Mouse (Mus musculus): ENCODE measurements around the gene Iqgap1. TPM values are rescaled to one million over a fixed set of nuclear protein-coding genes. Genes with fewer than 3 reads are reported as not detected.

The Iqgap1 gene
- total RNA-seq, 2 experiments from 2014 or later: 28.8 to 37.8 TPM

DNA sequence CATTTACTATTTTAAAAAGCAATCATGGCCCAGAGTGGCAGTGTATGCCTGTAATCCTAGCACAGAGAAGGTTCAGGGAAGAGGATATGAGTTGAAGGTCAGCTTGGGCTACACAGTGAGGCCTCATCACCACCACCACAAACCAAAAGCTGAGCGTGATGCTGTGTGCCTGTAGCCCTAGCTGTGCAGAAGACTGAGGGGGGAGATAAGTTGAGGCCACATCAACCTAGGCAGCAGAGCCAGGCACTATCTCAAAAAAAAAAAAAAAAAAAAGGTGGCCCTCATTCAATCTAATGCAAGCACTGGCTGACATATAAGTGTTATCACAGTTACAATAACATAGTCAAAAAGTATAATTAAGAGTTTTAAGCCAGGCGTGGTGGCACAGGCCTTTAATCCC lies 106.7 kb downstream of the Iqgap1 start:
- DNase-seq (ENCODE audit: low spot score in 2 of 2): no peak

DNA sequence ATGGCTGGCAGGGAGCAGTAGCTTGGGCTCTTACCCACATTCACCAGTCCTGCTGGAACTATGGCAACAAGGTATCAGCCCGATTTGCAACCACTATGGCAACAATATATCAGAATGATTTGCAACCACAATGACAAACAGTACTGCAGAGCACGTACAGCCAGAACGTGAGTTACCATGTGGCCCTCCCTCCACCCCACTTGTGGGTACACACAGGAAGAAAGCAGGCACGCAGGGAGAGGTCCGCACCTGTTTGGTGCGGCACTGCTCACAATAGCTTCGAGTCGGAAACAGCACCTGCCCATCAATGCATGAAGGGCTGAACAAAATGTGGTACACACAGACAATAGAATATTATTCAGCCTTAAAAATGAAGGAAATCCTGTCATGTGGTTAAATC lies 107.3 kb downstream of the Iqgap1 start:
- DNase-seq (ENCODE audit: low spot score in 2 of 2): no peak

DNA sequence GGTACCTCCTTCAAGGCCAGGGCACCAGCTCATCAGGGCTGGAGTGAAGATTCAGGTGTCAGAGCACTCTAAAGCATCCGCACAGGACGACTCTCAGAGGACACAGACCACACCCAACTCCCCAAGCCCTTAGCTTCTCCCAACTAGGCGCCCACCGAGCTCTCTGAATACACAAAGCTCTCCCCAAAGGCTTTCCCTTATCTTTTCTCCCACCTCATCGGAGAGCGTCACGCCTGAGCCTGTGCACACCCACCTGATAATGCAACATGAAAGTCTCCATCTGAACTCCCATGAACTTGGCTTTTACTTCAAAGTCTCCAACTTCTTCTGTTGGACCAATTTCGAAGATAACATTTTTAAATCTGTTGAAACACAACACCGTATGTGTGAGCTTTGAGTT lies 109.0 kb downstream of the Iqgap1 start:
- no peak for DNase-seq (ENCODE audit: low spot score in 2 of 2)

DNA sequence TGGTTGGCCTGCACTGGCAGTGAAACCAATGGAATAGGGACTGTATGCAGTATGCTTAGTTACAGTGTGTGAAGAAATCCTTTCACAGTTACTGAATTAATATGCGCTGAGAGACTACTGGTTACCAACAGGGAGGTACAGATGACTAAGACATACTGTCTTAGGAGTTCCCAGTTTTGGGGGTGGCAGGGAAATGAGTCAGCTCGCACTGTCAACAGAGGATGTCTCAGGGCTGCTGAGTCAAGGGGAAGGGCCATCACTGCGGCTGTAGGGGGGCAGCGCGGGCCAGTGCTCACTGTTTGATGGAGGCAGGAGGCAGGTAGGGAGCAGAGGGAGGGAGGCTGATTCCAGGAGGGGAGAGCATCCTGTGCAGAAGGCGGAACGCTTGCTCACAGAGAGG lies 110.5 kb downstream of the Iqgap1 start:
- DNase-seq (ENCODE audit: low spot score in 2 of 2): peak; percentile 14 to 31

DNA sequence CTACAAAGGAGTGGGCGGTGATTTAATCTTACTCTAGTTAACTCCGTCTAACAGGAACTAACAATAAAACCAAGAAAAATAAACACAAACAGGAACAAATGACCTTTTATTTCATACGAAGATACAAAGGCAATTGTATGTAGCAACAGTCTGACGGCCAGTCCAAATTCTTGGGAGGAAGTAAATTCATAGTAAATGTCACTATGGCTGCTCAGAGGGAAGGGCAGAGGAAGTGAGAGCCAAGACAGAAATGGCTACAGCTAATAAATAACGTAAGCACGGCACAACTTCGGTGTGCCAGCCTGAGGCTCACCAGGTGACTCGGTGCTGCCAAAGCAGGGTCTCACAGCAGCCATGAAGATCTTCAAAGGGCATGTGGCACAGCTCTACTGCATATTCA lies 114.3 kb downstream of the Iqgap1 start:
- DNase-seq (ENCODE audit: low spot score in 2 of 2): no peak

DNA sequence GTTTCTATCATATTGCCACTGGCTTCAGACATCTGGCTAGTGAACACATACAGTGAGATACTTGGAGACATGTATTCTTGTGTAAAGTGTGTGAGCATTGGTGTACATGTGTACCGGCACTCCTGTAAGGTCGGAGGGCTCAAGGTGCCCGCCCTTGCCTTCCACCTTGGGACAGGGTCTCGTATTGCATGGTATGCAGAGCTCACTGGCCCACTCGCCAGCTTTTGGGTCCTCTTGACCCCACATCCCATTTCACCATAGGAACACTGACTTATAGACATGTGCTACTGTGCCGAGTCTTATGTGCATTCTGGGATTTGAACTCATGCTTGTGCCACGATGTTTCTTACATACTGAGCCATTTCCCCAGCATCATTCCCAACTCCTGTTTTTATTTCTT lies 115.4 kb downstream of the Iqgap1 start:
- DNase-seq (ENCODE audit: low spot score in 2 of 2): no peak

DNA sequence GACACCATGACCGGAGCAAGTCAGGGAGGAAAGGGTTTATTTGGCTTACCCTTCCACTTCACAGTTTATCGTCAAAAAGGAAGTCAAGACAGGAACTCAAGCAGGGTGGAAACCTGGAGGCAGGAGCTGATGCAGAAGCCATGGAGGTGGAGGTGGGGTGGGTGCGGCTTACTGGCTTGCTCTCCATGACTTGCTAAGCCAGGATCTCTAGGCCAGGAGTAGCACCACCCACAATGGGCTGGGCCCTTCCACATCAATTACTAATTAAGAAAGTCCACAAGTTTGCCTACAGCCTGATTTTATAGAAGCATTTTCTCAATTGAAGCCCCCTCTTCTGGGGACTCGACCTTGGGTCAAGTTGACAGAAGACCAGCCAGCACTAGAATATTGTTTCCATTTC lies 121.7 kb downstream of the Iqgap1 start:
- no peak for DNase-seq (ENCODE audit: low spot score in 2 of 2)

DNA sequence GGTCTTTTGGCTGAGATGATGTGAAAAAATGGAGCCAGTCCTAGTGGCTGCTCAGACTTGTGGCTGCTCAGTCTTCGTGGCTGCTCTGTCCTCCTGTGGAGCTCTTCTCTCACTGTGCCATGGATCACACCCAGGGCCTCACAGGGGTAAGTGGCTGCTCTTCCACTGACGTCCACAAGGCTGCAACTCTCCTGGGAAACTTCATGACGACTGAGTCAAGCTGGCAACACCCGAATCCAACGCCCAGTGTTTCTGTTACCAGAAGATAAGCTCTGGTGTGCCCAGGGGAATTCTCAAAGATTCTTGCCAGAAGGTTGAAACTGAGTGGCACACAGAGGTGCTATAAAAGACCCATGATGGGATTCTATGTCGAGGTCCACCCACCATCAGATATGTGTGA lies 123.3 kb downstream of the Iqgap1 start:
- DNase-seq (ENCODE audit: low spot score in 2 of 2): no peak

DNA sequence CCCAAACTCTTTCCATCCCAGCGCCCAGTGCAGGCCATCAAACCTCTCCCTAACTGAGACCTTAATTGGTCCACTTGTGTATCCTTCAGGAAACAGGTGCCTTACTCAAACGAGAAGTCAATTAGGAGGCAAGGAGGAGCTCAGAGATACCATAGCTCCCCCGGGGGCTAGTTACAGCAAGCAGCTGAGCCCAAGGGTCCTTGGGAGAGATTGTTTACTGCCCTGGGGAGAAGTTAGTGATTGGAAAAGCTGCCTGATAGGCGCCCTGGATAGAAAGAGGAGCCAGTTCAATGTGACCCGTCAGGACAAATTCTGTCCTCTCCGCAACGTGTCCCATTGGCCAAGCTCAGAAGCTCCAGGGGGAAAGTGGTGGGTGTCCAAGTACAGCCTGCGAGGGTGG lies 126.1 kb downstream of the Iqgap1 start:
- DNase-seq (ENCODE audit: low spot score in 2 of 2): no peak

DNA sequence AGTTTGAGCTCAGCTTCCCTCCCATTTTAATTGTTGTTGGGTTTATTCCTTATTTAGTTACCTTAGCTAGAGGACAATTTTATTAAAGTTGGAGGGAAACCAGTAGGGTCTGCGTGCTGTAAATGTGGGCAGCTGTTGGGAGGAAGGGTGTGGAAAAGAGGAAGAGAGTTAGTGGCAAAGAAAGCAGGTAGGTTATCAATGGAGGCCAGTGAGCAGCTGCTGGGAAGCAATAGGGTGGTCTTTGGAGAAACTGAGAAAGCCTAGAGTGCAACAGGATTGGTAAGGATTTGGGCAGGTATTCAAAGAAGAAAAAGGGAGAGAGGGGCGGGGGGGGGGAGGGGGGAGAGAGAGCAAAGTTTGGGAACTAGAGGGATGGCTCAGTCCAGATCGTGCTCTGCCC lies 126.8 kb downstream of the Iqgap1 start:
- no peak for DNase-seq (ENCODE audit: low spot score in 2 of 2)

DNA sequence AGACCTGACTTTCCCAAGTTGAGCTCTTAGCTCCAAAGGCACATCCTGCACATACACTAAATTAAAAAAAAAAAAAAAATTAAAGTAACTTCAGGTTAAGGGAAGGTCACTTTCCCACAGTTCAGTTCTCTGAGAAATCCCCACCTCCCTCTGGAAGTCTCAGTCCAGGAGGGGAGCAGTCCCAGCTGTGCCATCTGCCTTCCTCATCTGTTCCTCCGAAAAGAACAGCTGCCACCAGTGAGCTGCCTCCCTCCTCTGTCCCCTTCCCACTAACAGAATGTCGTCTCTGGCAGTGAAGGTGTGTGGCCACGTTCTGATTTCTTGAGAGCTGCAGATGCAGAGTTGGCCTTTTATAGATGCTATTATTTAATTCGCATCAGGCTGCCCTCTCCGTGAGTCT lies 127.9 kb downstream of the Iqgap1 start:
- no peak for DNase-seq (ENCODE audit: low spot score in 2 of 2)

DNA sequence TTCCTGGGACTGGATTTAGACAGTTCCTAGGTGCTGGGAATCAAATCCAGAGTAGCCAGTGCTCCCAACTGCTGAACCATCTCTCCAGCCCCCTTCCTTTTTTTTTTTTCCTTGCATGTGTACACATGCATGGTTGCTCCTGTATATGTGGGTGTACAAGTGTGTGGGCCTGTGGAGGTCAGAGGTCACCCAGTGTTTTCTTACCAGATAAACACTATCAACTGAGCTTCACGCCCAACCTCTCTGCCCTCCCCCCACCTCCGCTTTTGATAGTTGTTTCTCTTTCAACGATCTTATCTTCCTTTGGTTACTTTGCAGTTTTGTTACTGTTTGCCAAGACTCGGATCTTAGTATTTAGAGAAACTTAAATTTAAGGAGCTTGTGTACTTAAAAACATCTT lies 128.9 kb downstream of the Iqgap1 start:
- no peak for DNase-seq (ENCODE audit: low spot score in 2 of 2)

DNA sequence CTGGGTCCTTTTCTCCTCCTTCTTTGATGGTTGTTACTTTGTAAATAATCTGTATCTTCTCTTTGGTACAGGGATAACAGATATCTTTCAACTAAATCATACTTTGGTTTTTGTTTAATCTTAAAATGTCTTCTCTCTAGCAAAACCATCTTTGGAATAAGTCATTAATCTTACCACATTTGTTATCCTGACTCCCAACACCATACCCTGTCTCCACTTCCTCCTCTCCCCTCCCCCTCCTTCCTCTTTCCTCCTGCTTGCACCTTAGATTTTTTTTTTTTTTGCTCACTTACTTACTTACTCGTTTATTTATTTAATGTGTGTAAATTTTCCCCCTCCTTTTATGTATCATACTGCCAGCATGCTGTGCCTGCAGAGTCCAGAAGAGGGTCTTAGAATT lies 129.4 kb downstream of the Iqgap1 start:
- no peak for DNase-seq (ENCODE audit: low spot score in 2 of 2)

DNA sequence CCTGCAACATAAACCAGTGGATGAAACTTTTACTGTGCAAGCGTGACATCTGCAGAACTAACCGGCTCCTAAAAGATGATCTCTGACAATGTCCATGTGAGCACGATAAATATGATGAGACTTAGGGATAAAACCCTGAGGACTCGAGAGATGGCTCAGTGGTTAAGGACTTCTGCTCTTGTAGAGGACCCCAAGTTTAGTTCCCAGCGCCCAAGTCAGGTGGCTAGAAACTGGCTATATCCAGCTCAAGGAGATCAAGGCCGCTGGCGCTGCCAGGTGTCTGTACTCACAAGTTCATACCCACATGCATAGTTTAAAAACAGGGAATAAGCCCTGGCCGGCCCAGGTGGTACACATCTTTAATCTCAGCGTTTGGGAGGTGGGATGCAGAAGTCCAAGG lies 133.3 kb downstream of the Iqgap1 start:
- no peak for DNase-seq (ENCODE audit: low spot score in 2 of 2)

DNA sequence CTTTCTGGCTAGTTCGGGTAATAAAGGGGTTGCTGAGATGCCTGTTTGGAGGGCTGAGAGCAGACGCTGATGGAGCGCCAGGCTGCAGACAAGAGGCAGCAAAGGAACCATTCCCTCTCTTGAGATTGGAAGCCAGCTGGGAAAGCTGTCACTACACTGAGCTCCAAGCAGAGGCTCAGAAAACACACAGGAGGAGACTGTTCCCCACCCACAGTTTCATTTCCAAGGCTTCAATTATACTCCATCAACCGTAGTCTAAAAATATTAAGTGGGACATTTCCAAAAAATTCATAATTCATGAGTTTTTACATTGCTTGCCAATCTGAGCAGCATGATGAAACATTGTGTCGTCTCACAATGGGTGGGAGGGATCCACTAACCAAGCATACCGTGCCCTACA lies 134.6 kb downstream of the Iqgap1 start:
- peak; percentile 27 to 37 for DNase-seq (ENCODE audit: low spot score in 2 of 2)

DNA sequence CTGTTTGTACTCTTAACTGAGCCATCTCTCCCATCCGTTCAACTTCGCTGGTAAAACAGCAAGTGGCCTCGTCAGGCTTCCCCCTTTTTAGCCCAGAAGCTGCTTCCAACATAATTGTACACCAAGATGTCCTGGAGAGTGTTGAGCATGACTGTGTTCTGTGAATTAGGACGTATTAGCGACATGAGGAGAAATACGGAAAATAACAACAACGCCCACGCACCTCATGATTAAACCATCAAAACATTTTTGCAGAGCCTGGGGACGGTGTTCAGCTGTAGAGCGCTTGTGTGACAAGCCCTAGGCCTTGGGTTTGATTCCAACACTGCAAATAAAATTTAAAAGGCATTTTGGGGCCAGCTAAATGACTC lies 136.6 kb downstream of the Iqgap1 start:
- DNase-seq (ENCODE audit: low spot score in 2 of 2): peak in 1 of 2 experiments; percentile 34

DNA sequence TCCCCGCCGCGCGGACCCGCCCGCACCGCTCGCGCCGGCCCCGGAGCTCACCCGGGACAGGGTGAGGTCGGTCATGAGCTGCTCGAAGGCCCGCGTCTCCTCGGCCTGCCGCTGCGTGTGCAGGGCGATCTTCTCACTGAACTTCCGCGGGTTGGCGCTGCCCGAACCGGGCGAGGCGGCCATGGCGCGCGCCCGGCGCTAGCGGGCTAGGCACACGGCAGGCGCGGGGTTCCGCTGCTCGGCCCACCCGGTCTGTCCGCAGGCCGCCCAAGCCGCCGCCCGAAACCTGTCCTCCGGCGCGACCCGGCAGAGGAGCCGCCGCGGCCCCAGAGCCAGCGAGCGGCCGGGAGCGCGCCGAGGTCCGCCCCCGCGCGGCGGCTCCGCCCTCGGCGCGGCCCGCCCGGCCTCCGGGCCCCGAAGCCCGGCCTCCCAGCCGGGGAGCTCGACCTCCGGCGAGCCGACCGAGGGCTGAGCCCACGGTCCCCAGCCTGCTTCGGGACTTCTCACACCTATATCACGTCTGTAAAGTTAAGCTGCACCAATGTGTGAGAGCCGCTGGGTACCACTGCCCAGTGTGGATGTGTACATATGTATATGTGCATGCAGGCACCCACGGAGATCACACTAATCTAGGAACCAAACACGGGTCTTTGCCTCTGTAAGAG lies 137.1 kb downstream of the Iqgap1 start, which contains the start of gene Crtc3:
TSS of gene Crtc3 (minus strand) at position 322 of the 665 bp plus-strand sequence.
- peak in 1 of 2 experiments; percentile 62 for DNase-seq (ENCODE audit: low spot score in 2 of 2)

DNA sequence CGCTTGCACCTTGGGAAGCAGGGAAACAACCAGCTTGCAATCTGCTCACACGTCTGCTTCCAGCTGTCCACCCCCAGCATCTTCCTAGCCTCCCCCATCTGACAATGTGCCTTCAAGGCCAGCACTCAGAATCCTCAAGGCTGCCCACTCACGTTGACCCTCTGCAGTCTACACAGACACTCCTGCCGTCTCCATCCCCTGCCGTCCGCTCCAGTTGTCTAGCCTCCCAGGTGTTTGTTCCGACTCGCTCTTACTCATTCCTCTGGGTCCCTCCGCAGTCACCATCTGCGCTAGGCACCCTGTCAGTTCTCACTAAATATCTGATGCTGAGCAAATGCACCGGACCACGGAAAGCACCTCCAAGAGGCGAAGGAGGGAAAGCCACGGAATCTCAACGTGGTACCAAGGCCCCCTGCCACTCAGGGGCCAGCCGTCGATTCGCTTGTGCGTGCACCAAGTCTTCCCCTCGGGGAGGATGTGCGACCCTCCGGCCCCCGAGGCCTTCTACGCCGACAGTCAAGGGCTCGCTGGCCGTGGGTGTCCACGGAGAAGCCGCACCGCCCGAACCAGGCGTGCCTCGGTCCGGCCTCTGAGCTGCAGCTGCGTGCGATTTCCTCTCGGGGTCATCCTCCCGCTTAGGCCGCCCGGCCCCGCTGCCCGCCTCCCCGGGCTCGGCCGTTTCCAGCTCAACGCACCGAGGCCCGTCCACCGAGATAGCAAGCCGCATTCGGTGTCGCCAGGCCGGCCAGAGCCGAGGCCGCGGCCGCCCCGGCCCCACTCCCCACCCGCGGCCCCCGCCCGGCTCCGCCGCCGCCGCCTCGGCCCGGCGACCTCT lies 137.8 kb downstream of the Iqgap1 start:
- peak; percentile 69 to 76 for DNase-seq (ENCODE audit: low spot score in 2 of 2)

DNA sequence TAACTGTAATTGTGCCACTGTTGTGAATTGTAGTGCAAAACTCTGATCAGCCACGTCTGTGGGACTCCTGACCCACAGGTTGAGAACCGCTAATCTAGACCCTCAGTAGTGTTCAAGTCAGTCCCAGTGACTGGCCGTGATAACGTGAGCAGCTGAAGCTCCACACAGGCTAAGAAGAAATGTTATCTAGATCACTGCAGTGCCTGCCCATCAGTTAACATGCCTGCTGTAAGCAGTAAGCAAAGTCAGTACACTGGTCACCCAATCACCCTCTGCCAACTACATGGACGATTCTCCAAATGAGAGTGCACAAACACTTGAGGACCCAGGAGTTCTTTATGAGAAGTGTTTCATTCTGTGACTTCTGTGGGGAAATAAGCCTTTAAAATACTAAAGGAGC lies 140.1 kb downstream of the Iqgap1 start:
- no peak for DNase-seq (ENCODE audit: low spot score in 2 of 2)

DNA sequence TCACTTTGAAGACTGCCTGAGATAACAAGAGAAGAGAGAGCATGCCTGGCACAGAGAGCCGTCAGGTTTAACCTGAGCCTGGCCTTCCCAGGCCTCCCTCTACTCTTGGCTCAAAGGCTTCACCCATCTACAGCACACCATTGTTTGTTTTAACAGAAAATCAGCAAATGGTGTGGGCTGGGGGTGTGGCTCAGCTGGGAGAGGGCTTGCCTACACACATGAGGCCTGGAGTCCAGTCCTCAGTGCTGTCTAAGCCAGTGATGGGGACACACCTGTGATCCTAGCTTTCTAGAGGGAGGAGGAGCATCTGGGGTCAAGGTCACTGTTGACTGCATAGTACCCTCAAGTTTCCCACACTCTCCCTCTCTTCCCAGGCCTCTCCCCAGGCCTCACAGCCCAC lies 143.1 kb downstream of the Iqgap1 start:
- DNase-seq (ENCODE audit: low spot score in 2 of 2): no peak

DNA sequence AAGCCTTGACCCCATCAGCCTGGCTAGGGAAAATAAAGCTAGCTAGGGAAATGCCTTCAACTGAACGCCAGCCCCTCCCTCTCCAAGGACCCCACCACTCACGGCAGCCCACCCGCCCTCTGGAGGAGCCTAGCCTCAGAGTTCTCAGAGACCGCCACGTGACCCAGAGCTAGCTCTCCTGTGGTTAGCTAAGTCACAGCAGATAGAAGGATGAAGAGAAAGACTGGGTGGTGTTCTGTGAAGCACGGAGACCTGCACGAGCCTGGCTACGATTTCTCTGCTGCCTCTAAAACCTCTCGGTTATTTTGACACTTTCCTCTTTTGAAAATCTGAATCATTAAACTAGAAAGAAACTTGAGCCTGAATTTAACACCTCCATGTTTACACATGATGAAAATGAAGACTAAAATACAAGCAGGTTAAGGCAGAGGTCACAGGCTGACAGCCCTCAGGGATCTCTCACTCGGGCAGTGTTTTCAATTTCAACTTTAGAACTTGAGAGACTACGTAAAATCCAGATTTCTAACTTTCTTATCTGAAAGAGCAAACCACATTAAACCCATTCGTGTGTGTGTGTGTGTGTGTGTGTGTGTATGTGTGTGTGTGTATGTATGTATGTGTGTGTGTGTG lies 145.4 kb downstream of the Iqgap1 start:
- no peak for DNase-seq (ENCODE audit: low spot score in 2 of 2)

DNA sequence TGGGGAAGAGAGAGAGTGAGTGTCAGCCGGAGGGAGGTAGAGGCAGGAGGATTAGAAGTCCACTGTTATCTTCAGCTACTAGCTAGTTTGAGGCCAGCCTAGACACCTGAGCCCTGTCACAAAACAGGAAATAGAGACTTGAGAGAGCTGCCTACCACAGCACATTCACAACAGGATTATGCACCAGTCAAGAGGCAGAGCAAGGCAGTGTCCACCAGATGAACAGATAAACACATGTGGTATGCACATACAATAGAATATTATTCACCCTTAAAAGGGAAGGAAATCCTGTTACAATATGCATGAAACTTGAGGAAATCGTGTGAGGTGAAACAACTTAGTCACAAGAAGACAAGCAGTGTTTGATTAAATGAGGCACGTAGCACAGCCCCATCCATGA lies 153.5 kb downstream of the Iqgap1 start:
- no peak for DNase-seq (ENCODE audit: low spot score in 2 of 2)
